Mouse (Mus musculus) heart, embryonic 12.5 days (tissue): ENCODE results near the gene Prss16. TPM values are rescaled to one million over a fixed set of nuclear protein-coding genes. Genes with fewer than 3 reads are reported as not detected.

Experiments
- ATAC-seq: fragments of 200-750 bp; cut with Nextera tagmentation; 2 replicates; pipeline ENCODE4 v1.8.0; 2017; ENCODE audit warnings: moderate TSS enrichment, moderate library complexity; ENCODE audit not compliant: insufficient number of reproducible peaks, low FRiP score
- H3K27ac ChIP-seq: fragments of 300-500 bp; sonication (generic); 2 replicates; pipeline ENCODE4 v1.5.1; 2016; ENCODE audit warnings: mild to moderate bottlenecking, moderate library complexity; ENCODE audit not compliant: poor library complexity, severe bottlenecking
- H3K27me3 ChIP-seq: fragments of 300-500 bp; sonication (generic); replicated peaks from 2 replicates; pipeline ENCODE4 v1.6.1; 2016; ENCODE audit warnings: mild to moderate bottlenecking, moderate library complexity
- H3K36me3 ChIP-seq: fragments of 300-500 bp; sonication (generic); 2 replicates; pipeline ENCODE4 v1.6.1; 2016; ENCODE audit warnings: mild to moderate bottlenecking, moderate library complexity
- H3K4me1 ChIP-seq: fragments of 300-500 bp; sonication (generic); replicated peaks from 2 replicates; pipeline ENCODE4 v1.6.1; 2016; ENCODE audit warnings: mild to moderate bottlenecking
- H3K4me2 ChIP-seq: fragments of 300-500 bp; sonication (generic); 2 replicates; pipeline ENCODE4 v1.6.1; 2016; ENCODE audit warnings: mild to moderate bottlenecking, moderate library complexity
- H3K4me3 ChIP-seq: fragments of 300-500 bp; sonication (generic); 2 replicates; pipeline ENCODE4 v1.5.1; 2016; ENCODE audit warnings: mild to moderate bottlenecking
- H3K9ac ChIP-seq: fragments of 300-500 bp; sonication (generic); 2 replicates; pipeline ENCODE4 v1.6.1; 2016; ENCODE audit warnings: mild to moderate bottlenecking, moderate library complexity
- H3K9me3 ChIP-seq: fragments of 300-500 bp; sonication (generic); replicated peaks from 2 replicates; pipeline ENCODE4 v1.6.1; 2016; ENCODE audit warnings: mild to moderate bottlenecking, moderate library complexity
- WGBS: fragments of 180-500 bp; shearing (Covaris S2); methylation state at CpG from one replicate; pipeline ENCODE4 v1.1.7; 2016; 5-methylcytosine and 5-hydroxymethylcytosine counted together
- polyA plus RNA-seq: library from polyadenylated mRNA; unstranded; fragments of >200 nt; fragmentation: Nextera tagmentation; extraction: Ambion mirVana; gene quantifications from 2 replicates; pipeline ENCODE4 v1.2.1, GENCODE M21; 2016

The Prss16 gene
- polyA plus RNA-seq, 1 experiment from 2014 or later: 0.28 TPM

DNA sequence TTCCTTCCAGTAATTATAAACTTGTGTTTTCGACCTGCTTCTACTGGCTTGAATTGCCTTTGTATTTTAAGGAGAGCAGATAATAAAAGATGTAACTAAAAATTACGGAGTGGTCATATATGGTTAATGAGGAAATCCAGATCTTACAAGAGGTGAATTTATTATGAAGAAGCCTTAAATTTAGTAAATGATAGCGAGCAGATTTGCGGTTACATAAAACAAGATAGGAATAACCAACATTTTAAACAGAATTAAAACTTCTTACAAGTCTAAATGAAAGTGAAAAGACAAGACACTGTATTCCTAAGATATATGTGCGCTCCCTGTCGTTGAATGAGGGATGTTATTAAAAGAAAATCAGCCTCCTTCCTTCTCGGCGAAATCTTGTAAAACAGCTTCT is 14.6 kb downstream of the Prss16 start:
- Histone ChIP-seq H3K4me2 (peak overlapping the region; percentile 81), H3K36me3 (no peaks in the 10 kb centered on the region), H3K4me1 (peaks cover 6% of the 10 kb centered on the region; the same call in 1 of the 2 replicates), H3K4me3 (peak overlapping the region; percentile 54), H3K9me3 (0 out of 2 replicates have a peak, but pooled peaks cover 7% of the 10 kb centered on the region), H3K27me3 (peaks cover 32% of the 10 kb centered on the region), H3K9ac (peak overlapping the region; percentile 63; the same call in 1 of the 2 replicates), H3K27ac (no peak overlapping the region)
- no peak for ATAC-seq
- WGBS: 4% methylated on average over 8 of the region's 8 CpGs

DNA sequence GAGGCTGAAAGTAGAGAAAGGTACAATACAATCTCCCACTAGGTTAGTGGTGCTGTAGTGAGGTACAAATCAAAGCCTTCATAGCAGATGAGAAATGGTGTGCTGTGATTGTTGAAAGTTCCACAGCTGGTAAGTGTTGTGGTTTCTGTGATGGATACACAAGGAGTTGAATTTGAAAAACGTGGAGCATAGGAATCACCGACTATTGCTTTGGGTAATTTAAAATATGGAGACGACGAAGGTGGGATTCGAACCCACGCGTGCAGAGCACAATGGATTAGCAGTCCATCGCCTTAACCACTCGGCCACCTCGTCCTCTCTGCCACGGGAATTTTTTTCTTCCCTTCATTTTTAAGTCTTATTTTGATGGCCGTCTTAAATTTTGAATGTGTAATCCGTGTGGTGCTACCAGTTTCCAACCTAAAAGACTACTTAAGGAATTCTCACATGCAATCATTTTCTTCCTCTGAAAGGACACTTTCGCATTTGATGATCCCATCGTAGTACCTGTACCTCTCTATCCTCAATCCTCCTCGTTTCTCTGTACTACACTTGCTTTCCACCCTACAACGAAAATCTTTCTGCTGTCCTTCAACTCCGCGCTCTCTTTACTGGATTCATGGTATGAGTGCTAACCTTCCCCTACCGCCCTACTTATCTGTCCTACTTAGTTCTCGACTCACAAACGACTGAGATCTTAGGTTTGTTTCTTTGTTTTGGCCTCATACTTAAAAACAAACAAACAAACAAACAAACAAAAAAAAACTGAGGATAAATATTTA is 15.4 kb downstream of the Prss16 start:
- H3K4me3 ChIP-seq: peak overlapping the region; percentile 32
- 1% methylated on average over 22 of the region's 22 CpGs for WGBS

DNA sequence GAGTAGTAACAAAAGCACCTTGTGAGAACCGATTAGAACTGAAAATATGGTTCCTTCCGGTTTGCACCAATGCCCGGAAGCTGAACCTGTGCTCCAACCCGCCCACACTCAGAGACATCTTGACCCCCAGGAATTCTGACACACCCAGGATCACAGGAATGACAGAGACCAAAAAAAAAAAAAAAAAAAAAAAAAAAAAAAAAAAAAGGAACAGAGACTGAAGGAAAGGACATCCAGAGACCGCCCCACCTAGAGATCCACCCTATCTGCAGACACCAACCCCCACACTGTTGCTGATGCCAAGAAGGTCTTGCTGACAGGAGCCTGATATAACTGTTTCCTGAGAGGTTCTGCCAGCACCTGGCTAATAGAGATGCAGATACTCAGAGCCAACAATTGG is 17.0 kb downstream of the Prss16 start:
- H3K27ac ChIP-seq: no peak overlapping the region
- H3K27me3 ChIP-seq: peaks cover 9% of the 10 kb centered on the region
- no peak overlapping the region for H3K9ac ChIP-seq
- H3K4me1 ChIP-seq: peaks cover 6% of the 10 kb centered on the region; the same call in 1 of the 2 replicates
- no peak overlapping the region for H3K4me3 ChIP-seq
- 0 out of 2 replicates have a peak, but pooled peaks cover 7% of the 10 kb centered on the region for H3K9me3 ChIP-seq
- H3K36me3 ChIP-seq: no peaks in the 10 kb centered on the region
- WGBS: 64% methylated on average over 5 of the region's 5 CpGs
- no peak for ATAC-seq
- no peak overlapping the region for H3K4me2 ChIP-seq

More for the DNA sequence above, 15.4 kb downstream of the Prss16 start:
- Histone ChIP-seq H3K27me3 (peaks cover 25% of the 10 kb centered on the region), H3K9me3 (0 out of 2 replicates have a peak, but pooled peaks cover 7% of the 10 kb centered on the region), H3K4me2 (peak overlapping the region; percentile 56), H3K4me1 (peaks cover 6% of the 10 kb centered on the region; the same call in 1 of the 2 replicates), H3K9ac (no peak overlapping the region), H3K27ac (no peak overlapping the region), H3K36me3 (no peaks in the 10 kb centered on the region)
- no peak for ATAC-seq

DNA sequence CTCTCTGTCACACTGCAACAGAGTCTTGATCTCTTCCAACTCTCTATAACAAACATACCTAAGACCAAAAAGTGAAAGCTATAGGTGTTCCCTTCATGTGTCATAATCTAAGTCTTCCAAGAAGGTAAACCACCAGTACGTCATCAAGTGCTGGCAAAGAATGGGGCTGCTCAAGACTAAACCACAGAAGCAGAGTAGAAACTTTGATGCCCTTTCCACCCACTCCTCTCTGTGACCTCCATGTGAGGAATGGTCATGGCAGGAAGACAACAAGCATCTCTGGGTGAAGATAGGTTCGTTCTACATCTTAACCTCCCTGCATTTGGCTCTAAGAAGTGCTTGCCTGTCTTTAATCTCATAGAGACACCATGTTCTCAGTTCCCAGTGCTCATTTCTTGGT is 25.1 kb downstream of the Prss16 start:
- H3K4me2 ChIP-seq: no peak overlapping the region
- peaks cover 71% of the 10 kb centered on the region for H3K27me3 ChIP-seq
- no peaks in the 10 kb centered on the region for H3K9me3 ChIP-seq
- H3K4me1 ChIP-seq: peaks cover 7% of the 10 kb centered on the region; the same call in 1 of the 2 replicates
- H3K36me3 ChIP-seq: no peaks in the 10 kb centered on the region
- H3K27ac ChIP-seq: no peak overlapping the region
- H3K4me3 ChIP-seq: no peak overlapping the region
- 76% methylated on average over 2 of the region's 2 CpGs for WGBS
- no peak for ATAC-seq
- H3K9ac ChIP-seq: no peak overlapping the region

DNA sequence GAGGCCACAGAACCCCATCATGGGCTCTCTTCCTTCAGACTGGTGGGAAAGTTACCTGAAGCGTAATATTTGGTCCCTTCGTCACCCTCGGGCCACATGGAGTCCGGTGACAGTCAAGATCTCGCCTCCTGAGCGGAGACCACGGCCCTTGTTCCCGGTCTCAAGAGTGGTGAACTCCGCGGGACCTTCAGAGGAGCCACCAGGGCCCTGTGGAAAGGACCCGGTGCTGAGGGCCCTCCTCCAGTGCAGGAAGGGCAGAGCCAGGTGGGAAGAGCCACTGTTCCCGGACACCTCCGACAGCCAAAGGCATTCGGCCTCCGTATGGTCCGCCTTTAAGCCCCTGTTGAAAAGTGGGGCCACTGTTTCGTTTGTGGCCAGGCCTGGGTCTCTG is 27.7 kb downstream of the Prss16 start:
- Histone ChIP-seq H3K27me3 (peaks cover 81% of the 10 kb centered on the region), H3K9ac (peak overlapping the region; percentile 73), H3K36me3 (no peaks in the 10 kb centered on the region), H3K4me2 (peak overlapping the region; percentile 94), H3K4me3 (peak overlapping the region; percentile 61), H3K27ac (no peak overlapping the region), H3K9me3 (no peaks in the 10 kb centered on the region), H3K4me1 (peaks cover 7% of the 10 kb centered on the region; the same call in 1 of the 2 replicates)
- peak; percentile 29; the same call in 1 of the 2 replicates for ATAC-seq
- WGBS: 3% methylated on average over 17 of the region's 17 CpGs

DNA sequence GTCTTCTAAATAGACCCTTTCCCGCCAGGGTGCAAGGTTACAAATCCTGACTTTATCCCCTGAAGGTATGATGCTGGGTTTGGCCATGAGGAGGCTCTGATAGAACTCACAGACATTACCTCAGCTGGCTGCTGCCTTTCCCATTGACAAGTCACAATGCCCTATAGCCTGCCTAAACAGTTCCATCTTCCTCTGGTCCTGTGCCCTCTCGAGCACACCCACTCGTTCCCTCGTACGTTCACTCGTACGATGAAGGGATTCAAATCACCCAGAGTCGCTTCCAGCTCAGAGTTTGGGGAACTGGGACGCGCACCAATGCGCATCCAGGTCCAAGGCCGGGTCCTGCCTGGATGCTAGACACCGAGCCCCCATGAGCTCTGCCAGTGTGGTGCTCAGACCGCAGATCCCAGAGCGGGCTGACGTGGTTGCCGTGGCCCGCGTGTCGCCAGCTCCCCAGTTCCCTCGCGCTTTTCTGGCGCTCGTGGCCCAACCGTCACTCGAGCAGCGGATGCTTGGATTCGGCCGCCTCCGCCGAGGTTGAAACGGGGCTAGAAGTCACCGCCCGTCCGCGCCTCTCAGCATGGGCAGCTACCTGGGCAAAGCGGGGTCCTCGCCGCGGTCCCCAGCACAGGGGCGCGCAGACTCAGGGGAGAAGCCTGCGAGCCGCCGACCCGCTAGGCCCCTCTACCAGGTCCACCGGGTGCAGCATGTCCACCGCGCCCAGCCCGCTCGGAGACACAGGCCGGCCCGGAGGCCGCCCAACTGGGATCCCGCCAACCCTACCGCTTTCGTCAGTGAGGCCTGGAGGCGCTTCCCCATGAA is 28.4 kb downstream of the Prss16 start, which contains the start of gene Pom121l2:
Gene Pom121l2 (plus strand): TSS at position 214 of the 822 bp plus-strand sequence.
- WGBS: under 1% methylated on average over 58 of the region's 58 CpGs
- peak within 1 kb of the TSS; percentile 73 for H3K9ac ChIP-seq
- ATAC-seq: peak; percentile 67; the same call in 1 of the 2 replicates

DNA sequence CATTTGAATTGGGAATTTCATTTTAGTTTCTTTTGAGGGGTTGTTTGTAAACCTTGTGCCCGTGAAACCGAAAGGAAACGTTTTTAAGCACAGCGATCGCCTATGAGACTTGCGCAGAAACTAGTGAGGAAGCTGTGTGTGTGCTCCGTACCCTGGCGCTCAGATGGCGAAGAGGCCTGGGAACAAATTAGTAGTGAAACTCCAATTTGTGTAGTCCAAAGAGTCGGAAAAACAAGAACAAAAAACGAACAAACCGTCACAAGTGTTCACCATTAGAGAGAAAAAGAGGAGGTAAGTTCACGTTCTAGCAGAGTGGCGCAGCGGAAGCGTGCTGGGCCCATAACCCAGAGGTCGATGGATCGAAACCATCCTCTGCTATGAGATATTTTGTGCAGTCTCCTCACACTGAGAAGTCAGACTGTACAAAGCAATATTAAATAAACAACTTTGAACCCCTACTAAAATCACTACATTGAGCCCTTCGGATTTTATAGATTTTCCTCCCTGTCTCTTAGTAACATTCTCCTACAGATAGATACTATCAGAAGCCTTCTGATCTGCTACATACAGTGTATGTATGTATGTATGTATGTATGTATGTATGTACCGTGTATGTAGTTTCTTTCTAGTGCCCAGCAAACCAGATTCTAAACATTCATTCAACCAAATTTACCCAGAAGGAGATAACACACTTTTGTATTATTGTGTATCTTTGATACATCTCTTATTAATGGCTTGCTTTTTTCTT is 34.6 kb downstream of the Prss16 start:
- no peaks in the 10 kb centered on the region for H3K4me1 ChIP-seq
- 4% methylated on average over 20 of the region's 20 CpGs for WGBS

More for the DNA sequence above, 28.4 kb downstream of the Prss16 start, which contains the start of gene Pom121l2:
- H3K27ac ChIP-seq: no peak within 1 kb of the TSS
- H3K27me3 ChIP-seq: peaks cover 74% of the 10 kb centered on the region
- no peaks in the 10 kb centered on the region for H3K9me3 ChIP-seq
- H3K4me1 ChIP-seq: peaks cover 7% of the 10 kb centered on the region; the same call in 1 of the 2 replicates
- H3K4me2 ChIP-seq: peak within 1 kb of the TSS; percentile 94
- no peaks in the 10 kb centered on the region for H3K36me3 ChIP-seq
- peak within 1 kb of the TSS; percentile 61 for H3K4me3 ChIP-seq

DNA sequence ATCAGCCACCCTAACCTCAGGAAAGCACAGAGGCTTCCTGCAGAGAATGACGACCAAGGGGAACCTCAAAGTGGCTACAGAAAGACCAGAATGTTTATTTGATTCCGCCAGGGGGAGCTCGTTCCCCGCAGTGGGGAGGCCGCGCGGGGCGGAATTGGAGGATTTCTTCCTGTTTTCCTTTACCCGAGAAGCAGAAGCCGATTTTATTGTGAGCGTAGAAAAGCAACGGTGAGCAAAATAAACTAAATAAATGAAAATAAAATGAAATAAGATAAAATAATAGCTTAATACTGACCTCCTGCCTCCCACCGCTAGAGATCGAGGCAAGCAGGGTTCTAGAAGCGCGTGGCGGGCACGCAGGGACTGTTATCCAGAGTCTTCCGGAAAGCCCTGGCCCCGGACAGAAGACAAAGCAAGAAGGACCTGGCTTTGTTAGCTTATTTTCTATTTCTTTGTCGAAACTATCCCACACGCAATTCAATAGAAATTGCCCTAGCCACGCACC is 35.3 kb downstream of the Prss16 start:
- ATAC-seq: peak; percentile 84
- peak overlapping the region; percentile 63 for H3K4me3 ChIP-seq
- H3K36me3 ChIP-seq: no peaks in the 10 kb centered on the region
- no peaks in the 10 kb centered on the region for H3K9me3 ChIP-seq
- peak overlapping the region; percentile 51 for H3K4me2 ChIP-seq
- H3K27ac ChIP-seq: peak overlapping the region; percentile 79
- no peaks in the 10 kb centered on the region for H3K4me1 ChIP-seq
- H3K9ac ChIP-seq: peak overlapping the region; percentile 74
- peaks cover 10% of the 10 kb centered on the region for H3K27me3 ChIP-seq
- WGBS: under 1% methylated on average over 23 of the region's 23 CpGs

More for the DNA sequence above, 34.6 kb downstream of the Prss16 start:
- Histone ChIP-seq H3K4me2 (peak overlapping the region; percentile 51), H3K4me3 (peak overlapping the region; percentile 63), H3K9me3 (no peaks in the 10 kb centered on the region), H3K27ac (peak overlapping the region; percentile 79), H3K27me3 (peaks cover 14% of the 10 kb centered on the region), H3K9ac (peak overlapping the region; percentile 74), H3K36me3 (no peaks in the 10 kb centered on the region)
- ATAC-seq: peak; percentile 94

DNA sequence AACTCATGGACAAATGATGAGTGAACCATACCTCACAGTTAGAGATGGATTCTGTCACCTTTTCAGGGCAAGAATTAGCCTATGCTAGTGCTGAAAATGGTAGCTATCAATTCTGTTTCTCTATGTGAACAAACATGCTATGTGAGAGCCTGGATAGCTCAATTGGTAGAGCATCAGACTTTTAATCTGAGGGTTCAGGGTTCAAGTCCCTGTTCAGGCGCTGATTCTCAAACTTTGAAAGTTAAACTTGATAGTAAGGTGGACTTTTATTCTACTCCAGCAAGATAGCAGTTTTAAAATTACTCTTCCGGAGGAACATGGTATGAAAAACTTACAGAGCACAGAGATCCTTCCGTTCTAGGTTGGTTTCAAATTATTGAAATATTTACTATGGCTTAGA is 37.9 kb downstream of the Prss16 start:
- Histone ChIP-seq H3K4me2 (no peak overlapping the region), H3K9ac (no peak overlapping the region)
- ATAC-seq: no peak

DNA sequence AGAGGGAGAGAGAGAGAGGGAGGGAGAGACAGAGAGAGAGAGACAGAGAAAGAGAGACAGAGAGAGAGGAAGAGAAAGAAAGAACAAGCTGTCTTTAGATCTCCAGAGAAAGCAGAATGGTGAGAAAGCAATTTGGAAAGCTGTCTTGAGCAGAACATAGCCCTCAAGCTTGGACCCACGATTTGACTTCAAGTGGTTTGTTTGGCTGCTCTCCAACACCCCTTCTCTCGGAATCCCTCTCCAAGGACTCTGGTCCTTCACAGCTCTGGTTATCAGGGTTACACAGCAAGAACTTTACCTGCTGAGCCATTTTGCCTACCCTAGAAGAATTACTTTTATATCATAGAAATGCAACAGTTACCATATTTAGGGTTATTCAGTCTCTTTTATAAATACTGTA is 39.7 kb downstream of the Prss16 start:
- Histone ChIP-seq H3K9ac (no peak overlapping the region), H3K9me3 (0 out of 2 replicates have a peak, but pooled peaks cover 3% of the 10 kb centered on the region), H3K4me1 (no peaks in the 10 kb centered on the region), H3K27me3 (no peaks in the 10 kb centered on the region), H3K4me3 (no peak overlapping the region), H3K27ac (no peak overlapping the region), H3K36me3 (no peaks in the 10 kb centered on the region), H3K4me2 (no peak overlapping the region)
- 26% methylated on average over 2 of the region's 2 CpGs for WGBS
- ATAC-seq: no peak

More for the DNA sequence above, 37.9 kb downstream of the Prss16 start:
- H3K4me1 ChIP-seq: no peaks in the 10 kb centered on the region
- no peaks in the 10 kb centered on the region for H3K27me3 ChIP-seq
- H3K27ac ChIP-seq: no peak overlapping the region
- no peaks in the 10 kb centered on the region for H3K36me3 ChIP-seq
- WGBS: 32% methylated on average over 3 of the region's 3 CpGs
- no peak overlapping the region for H3K4me3 ChIP-seq
- 0 out of 2 replicates have a peak, but pooled peaks cover 3% of the 10 kb centered on the region for H3K9me3 ChIP-seq
